Mouse (Mus musculus) stomach, embryonic 14.5 days (tissue): ENCODE data around the gene Atxn7l1. TPM values are rescaled to one million over a fixed set of nuclear protein-coding genes. Genes with fewer than 3 reads are reported as not detected.
A peak's percentile ranks its signal among the peaks of the same experiment; 100 is the strongest.

Experiments
- ATAC-seq: fragments of 200-750 bp; cut with Nextera tagmentation; 2 replicates; pipeline ENCODE4 v1.8.0; 2017; ENCODE audit warnings: low read depth, moderate TSS enrichment; ENCODE audit not compliant: insufficient number of reproducible peaks, insufficient read depth, low FRiP score
- H3K27ac ChIP-seq: fragments of 300-500 bp; sonication (generic); 2 replicates; pipeline ENCODE4 v1.5.1; 2014; ENCODE audit warnings: mild to moderate bottlenecking, low read length, moderate library complexity, mixed read lengths
- H3K27me3 ChIP-seq: fragments of 300-500 bp; sonication (generic); 2 replicates; pipeline ENCODE4 v1.6.1; 2014; ENCODE audit warnings: low read length, control low read depth, mixed read lengths; ENCODE audit not compliant: control insufficient read depth, insufficient read depth
- H3K36me3 ChIP-seq: fragments of 300-500 bp; sonication (generic); 2 replicates; pipeline ENCODE4 v1.6.1; 2014; ENCODE audit warnings: mild to moderate bottlenecking, control low read depth, low read length, moderate library complexity, mixed read lengths; ENCODE audit not compliant: control insufficient read depth, insufficient read depth
- H3K4me1 ChIP-seq: fragments of 300-500 bp; sonication (generic); 2 replicates; pipeline ENCODE4 v1.6.1; 2014; ENCODE audit warnings: low read length, control low read depth, mixed read lengths; ENCODE audit not compliant: control insufficient read depth, insufficient read depth
- H3K4me2 ChIP-seq: fragments of 300-500 bp; sonication (generic); replicated peaks from 2 replicates; pipeline ENCODE4 v1.6.1; 2014; ENCODE audit warnings: low read depth, low read length, control low read depth
- H3K4me3 ChIP-seq: fragments of 300-500 bp; sonication (generic); 2 replicates; pipeline ENCODE4 v1.5.1; 2014; ENCODE audit warnings: low read depth, low read length, control low read depth
- H3K9ac ChIP-seq: fragments of 300-500 bp; sonication (generic); replicated peaks from 2 replicates; pipeline ENCODE4 v1.6.1; 2014; ENCODE audit warnings: low read depth, mild to moderate bottlenecking, control low read depth, low read length, moderate library complexity, mixed read lengths
- H3K9me3 ChIP-seq: fragments of 300-500 bp; sonication (generic); 2 replicates; pipeline ENCODE4 v1.6.1; 2016; ENCODE audit warnings: low read depth, low read length, control low read depth; ENCODE audit not compliant: control insufficient read depth
- WGBS: fragments of 180-500 bp; shearing (Covaris S2); extraction: QIAGEN DNeasy Blood & Tissue Kit; methylation state at CpG from one replicate; pipeline ENCODE4 v1.1.7; 2014; 5-methylcytosine and 5-hydroxymethylcytosine counted together
- polyA plus RNA-seq: library from polyadenylated mRNA; unstranded; fragments of >200 nt; fragmentation: Nextera tagmentation; extraction: Ambion mirVana; gene quantifications from 2 replicates; pipeline ENCODE4 v1.2.1, GENCODE M21; 2014

Gene Atxn7l1
- polyA plus RNA-seq, 1 experiment from 2014 or later, result 21.5 TPM

DNA sequence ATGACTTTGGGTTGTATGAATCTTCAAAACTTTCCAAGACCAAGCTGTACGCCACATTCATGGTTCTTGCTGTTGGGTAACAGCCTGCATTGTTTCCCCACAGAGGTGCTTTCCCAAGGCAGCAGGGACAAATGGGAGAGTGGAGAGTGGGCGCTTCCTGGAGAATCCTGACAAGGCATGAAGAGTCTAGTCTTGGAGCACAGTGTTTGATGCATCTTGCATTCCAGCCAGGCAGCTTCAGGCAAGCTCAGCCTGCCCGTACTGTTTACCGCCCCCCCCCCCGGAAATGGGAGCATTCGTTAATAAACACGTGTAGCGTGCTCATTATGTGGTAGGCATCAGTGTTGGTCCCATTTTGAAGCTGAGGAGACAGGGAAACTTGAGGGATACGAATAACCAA, 25.4 kb downstream of the Atxn7l1 start:
- 86% methylated on average over 9 of the region's 9 CpGs for WGBS
- Histone ChIP-seq H3K27ac (no peak overlapping the region), H3K36me3 (no peaks in the 10 kb centered on the region), H3K9ac (no peak overlapping the region), H3K4me3 (no peak overlapping the region), H3K27me3 (no peaks in the 10 kb centered on the region), H3K9me3 (no peaks in the 10 kb centered on the region), H3K4me2 (no peak overlapping the region), H3K4me1 (peaks cover 18% of the 10 kb centered on the region)
- no peak for ATAC-seq

DNA sequence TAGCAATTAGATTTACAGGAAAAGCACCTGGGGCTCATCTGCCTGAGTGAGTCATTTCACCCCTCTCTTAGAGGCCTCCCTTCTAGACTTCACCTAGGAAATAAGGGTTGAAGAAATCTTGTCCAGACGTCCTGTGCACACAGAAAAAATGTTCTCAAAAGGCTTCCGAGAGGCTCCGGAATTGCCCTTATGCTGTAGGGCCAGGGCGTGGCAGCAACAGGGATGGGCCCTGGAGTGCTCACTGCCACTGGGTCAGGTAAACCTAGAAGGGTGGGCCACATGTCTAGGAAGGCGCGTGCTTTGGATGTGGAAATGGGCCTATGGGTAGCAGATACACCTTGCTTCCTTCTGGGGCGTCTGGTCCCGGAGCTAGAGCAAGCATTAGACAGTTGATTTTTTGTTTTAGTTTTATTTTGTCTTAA, 26.2 kb downstream of the Atxn7l1 start:
- no peak overlapping the region for H3K4me3 ChIP-seq
- no peak overlapping the region for H3K9ac ChIP-seq
- 67% methylated on average over 8 of the region's 8 CpGs for WGBS
- no peak overlapping the region for H3K4me2 ChIP-seq
- H3K4me1 ChIP-seq, result peaks cover 18% of the 10 kb centered on the region
- H3K27ac ChIP-seq, result no peak overlapping the region
- no peaks in the 10 kb centered on the region for H3K27me3 ChIP-seq
- ATAC-seq, result no peak
- H3K9me3 ChIP-seq, result no peaks in the 10 kb centered on the region
- H3K36me3 ChIP-seq, result no peaks in the 10 kb centered on the region

DNA sequence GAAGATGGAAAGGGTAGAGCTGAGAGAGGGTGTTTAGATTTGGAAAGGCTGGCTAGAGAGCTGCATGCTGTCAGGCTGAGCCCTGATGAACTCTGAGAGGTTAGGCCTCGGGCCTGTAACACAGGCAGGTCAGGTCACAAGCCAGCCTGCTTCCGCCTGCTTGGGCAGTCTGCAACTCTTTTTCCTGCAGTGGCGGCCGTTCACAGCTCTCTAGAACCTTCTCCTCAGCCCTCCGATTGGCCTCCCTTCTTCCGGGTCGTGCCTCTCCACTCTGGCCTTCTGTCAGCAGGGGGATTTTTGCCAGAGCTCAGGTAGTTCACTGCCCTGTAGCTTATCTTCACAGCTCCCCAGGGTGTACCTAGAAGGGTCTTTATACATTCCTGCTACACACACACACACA, 26.7 kb downstream of the Atxn7l1 start:
- H3K9me3 ChIP-seq, result no peaks in the 10 kb centered on the region
- H3K36me3 ChIP-seq, result no peaks in the 10 kb centered on the region
- 47% methylated on average over 7 of the region's 7 CpGs for WGBS
- no peaks in the 10 kb centered on the region for H3K27me3 ChIP-seq
- no peak overlapping the region for H3K4me2 ChIP-seq
- no peak overlapping the region for H3K9ac ChIP-seq
- no peak overlapping the region for H3K4me3 ChIP-seq
- no peak for ATAC-seq
- peaks cover 18% of the 10 kb centered on the region for H3K4me1 ChIP-seq
- H3K27ac ChIP-seq, result no peak overlapping the region

DNA sequence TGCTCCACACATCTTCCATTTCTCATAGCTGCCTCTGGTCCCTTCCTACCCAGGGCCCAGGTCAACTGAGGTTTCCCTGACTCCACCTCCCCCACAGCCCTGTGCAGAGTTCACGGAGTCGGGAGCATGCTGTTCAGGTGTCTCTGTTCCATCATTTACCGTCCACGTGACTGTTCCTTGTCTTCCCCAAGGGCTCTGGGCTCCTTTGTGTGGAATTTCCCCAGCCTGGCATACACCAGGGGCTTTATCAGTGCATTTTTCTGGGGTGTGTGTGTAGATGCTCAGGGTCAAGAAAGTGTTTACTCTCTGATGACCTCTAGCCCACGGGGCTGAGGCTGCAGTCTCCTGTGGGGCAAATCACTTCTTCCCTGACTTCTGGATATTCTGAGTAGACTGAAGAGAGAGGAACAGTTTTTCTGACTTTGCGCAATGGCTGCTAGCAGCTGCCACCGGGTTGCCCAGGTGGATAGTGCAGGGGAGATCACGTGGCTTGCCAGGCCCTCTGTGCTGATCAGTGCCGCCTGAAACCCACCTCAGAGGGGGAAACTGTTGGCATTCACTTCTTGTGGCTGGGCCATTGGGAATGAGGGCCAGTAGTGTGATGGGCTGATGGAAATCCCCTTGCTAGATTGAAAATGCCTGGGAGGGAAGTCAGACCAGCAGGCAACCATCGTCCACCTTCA, 27.3 kb downstream of the Atxn7l1 start:
- Histone ChIP-seq H3K4me1 (peaks cover 18% of the 10 kb centered on the region), H3K36me3 (no peaks in the 10 kb centered on the region), H3K4me2 (no peak overlapping the region), H3K4me3 (no peak overlapping the region), H3K9me3 (no peaks in the 10 kb centered on the region), H3K9ac (no peak overlapping the region), H3K27ac (no peak overlapping the region), H3K27me3 (no peaks in the 10 kb centered on the region)
- ATAC-seq, result peak; percentile 51; the same call in 1 of the 2 replicates
- WGBS, result 57% methylated on average over 10 of the region's 10 CpGs

DNA sequence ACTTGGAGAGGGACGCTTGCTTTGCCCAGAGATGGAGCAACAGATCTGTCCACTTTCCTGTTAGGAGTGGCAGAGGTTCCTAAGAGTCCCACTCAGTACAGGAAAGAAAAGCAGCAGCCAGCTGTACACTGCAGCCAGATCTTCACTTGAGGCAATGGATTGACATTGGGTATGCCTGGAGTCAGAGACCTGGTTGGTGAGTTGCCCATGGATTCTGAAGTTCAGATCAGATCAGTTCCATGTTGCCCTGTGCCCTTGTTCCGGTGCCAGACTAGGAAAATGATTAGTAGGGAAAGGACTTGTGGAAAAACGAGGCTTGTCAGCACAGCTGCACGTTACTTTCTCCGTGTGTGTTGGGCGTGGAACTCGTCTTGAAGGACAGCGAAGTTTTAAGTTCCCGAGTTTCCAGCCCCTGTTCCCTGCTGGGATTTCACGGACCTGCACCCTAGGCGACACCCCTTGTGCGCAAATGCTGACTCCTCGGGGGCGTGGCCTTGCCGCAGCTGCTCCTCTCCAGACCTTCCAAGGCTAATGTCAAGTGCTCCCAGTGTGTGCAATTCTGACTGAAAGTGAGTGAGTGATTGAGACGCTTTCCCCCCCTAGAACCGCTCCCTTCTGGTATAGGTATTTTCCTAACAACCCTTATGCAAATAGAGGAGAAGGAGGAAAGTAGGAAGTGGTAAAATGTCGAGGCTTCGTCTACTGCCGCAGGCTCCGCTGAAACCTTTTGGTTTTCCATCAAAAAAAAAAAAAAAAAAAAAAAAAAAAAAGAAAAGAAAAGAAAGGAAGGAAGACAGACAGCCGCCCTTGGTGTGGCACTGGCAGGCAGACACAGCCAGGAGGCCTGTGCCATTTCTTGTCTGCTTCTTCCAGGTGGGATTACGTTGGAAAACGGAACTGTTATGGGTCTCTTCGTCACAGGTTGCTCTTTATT, 28.4 kb downstream of the Atxn7l1 start:
- ATAC-seq, result no peak
- WGBS, result 12% methylated on average over 25 of the region's 25 CpGs
- Histone ChIP-seq H3K36me3 (no peaks in the 10 kb centered on the region), H3K27ac (no peak overlapping the region), H3K9ac (no peak overlapping the region), H3K4me3 (no peak overlapping the region), H3K9me3 (no peaks in the 10 kb centered on the region), H3K4me2 (peak overlapping the region; percentile 30), H3K27me3 (no peaks in the 10 kb centered on the region), H3K4me1 (peaks cover 21% of the 10 kb centered on the region)

DNA sequence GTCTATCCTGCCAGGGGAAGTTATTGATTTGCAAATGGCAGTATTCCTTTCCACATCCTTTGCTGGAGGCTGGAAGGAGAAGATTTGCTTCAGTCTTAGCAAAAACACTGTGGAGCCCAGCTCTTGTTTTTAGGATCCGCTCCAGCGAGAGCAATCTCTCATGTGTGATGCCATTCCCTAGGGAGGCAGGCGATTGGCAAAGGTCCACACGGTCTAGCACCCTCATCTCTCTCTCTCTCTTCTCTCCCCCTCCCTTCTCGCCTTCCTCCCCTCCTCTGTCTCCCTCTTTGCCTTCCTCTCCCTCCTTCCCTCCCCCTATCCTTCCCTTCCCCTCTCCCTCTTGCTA, 29.0 kb downstream of the Atxn7l1 start:
- no peaks in the 10 kb centered on the region for H3K36me3 ChIP-seq
- no peaks in the 10 kb centered on the region for H3K27me3 ChIP-seq
- H3K9ac ChIP-seq, result no peak overlapping the region
- H3K9me3 ChIP-seq, result no peaks in the 10 kb centered on the region
- no peak for ATAC-seq
- no peak overlapping the region for H3K4me3 ChIP-seq
- H3K4me2 ChIP-seq, result peak overlapping the region; percentile 30
- H3K4me1 ChIP-seq, result peaks cover 21% of the 10 kb centered on the region
- WGBS, result 46% methylated on average over 5 of the region's 5 CpGs
- no peak overlapping the region for H3K27ac ChIP-seq

DNA sequence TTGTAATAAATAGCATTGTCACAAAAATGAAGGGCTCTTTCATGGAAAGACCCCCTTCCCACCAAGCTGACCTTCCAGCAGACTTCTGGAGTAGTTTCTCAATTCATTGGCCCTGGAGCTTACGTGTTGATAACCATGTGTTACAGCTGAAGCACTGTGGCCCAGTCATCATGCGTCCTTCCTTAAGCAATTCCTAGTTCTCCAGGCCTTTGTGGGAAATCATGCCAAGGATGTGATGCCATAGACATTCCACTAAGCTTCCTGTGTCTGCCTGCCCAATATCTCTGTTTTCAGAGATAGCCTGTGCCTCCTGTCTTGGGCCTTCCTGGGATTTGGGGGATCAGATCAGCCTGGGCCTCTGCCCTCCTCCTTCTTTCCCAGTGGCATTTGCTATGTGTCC, 32.9 kb downstream of the Atxn7l1 start:
- Histone ChIP-seq H3K9ac (no peak overlapping the region), H3K4me1 (peaks cover 16% of the 10 kb centered on the region; the same call in 1 of the 2 replicates), H3K4me2 (no peak overlapping the region), H3K9me3 (no peaks in the 10 kb centered on the region), H3K27me3 (no peaks in the 10 kb centered on the region), H3K4me3 (no peak overlapping the region), H3K27ac (no peak overlapping the region), H3K36me3 (no peaks in the 10 kb centered on the region)
- WGBS, result 74% methylated on average over 2 of the region's 2 CpGs
- no peak for ATAC-seq

DNA sequence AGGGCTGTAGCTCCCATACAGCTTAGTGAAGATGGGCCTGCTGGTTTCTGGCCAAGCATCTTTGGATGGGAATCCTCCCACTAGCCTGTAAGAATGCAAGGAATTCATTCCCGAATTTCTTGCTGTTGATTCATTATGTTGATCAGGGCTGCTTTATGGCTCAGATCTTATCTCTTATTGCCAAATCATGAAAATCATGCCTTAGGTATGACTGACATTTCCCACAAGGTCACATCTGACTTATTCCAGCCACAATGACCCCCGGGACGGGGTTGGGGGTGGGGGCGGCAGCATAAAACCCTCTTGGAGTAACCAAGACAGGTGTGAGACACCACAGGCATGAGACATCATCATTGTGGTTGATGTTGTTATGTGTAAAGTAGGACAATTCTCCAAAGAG, 34.4 kb downstream of the Atxn7l1 start:
- no peak overlapping the region for H3K9ac ChIP-seq
- H3K27ac ChIP-seq, result no peak overlapping the region
- H3K4me2 ChIP-seq, result no peak overlapping the region
- H3K4me3 ChIP-seq, result no peak overlapping the region
- no peak for ATAC-seq
- no peaks in the 10 kb centered on the region for H3K9me3 ChIP-seq
- H3K36me3 ChIP-seq, result no peaks in the 10 kb centered on the region
- 87% methylated on average over 4 of the region's 4 CpGs for WGBS
- peaks cover 13% of the 10 kb centered on the region; the same call in 1 of the 2 replicates for H3K4me1 ChIP-seq
- no peaks in the 10 kb centered on the region for H3K27me3 ChIP-seq
